Mouse (Mus musculus): Measurements from ENCODE around the gene Rubcnl.

Rubcnl gene

DNA sequence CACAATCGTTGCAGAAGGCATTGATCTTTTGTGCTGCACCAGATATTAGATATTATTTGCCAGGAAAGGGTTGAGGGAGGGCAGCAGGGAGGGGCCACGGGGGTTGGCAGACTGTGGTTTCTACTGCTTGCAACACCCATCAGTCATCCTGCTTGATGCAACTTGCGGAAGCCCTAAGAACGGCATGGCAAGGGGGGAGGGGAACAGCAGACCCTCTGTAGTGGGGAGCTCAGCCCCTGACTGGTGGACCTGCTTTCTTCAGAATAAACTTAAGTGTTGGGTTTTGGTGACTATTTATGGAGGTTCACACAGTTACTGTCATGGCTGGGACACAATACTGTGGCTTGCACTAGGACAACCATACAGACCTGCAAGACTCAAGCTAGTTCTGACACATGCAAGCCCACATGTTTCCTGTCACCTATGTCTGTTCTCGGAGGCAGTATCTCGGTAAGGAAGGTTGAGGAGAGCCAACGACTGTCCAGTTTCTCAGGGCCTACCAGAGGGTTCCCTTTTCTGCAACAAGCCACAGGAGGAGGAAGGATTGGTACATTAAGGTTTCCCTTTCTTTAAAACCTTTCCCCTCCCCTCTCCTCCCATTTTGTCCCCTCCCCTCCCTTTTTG is 53.6 kb downstream of the Rubcnl start:
- no peak for DNase-seq (ENCODE audit: low read depth)

DNA sequence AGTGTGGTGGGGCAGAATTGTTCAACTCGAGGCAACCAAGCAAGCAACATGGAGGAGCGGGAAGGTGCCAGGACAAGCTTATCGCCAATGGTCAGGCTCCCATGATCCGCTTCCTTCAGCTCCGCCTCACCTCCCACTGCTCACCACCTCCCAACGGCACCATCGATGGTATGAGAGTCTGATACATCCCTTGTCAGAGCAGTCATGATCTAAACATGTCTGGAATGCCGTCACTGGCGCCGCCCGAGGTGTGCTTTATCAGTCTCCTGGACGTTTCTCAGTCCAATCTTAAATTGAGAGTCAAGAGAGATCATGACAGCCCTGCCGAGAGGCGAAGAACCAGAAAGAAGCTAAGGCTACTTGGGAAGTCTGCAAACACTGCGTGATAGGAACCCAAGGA is 55.3 kb downstream of the Rubcnl start:
- DNase-seq (ENCODE audit: low read depth), result no peak

DNA sequence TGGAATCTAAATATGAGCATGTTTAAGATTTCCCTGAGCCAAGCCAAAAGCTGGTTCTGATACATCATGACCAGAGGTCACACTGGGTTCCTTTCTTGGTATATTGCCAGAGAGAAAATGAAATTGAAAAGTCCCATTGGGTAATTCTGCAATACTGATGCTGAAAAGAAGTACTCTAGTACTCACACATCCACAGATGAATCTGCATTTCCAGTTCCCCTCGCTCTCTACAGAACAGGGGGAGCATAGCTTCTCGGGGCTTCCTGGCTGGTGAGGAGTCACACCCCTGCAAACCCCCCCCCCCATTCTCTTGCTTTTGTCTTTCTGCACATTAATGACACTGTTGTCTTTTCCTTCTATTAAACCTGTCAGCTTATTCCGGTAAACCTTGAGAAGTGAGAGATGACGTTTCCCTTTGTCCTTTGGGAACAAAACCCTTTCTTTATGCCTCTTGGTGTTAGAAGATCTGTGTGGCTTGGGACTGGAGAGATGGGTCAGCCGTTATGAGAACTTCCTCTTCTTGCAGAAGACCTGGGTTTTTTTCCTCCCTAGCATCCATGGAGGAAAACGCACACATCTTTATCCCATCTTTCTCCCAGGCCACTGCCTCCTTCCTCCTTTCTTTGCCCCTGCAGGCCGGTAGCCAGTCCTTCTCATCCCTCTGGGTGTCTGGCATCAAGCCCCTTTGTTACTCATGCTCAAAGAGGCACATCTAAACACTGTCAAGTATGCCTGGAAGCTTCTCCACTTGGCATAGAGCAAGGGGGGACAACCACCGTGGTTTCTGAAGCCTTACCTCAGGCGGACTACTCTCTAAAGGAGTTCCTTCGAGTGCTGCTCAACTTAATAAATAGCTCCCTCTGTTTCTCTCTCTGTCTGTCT is 59.7 kb downstream of the Rubcnl start:
- DNase-seq (ENCODE audit: low read depth), result no peak

DNA sequence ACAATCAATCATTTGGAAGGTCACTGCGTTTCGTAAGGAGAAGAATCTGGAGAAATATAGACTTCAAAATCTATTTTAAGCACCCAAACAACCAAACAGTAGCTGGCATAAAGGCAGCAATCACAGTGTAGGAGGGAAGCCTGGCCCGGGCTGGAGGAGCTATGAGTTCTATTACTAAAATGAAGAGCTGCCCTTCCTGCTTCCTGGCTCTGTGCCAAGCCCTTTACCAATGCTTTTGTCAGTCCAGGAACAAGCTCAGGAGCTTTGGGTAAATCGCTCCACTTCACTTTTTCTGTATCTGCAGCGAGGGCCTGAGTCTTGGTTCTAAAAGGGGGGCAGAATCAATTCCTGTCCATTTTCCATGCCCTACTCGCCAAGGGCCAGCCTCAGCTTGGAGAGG is 62.1 kb downstream of the Rubcnl start:
- DNase-seq (ENCODE audit: low read depth), result no peak

Data from c-Kit-positive CD71-positive TER-119-negative erythroid progenitor cells, embryonic 14.5 days (primary cell).